Mouse (Mus musculus): ENCODE results near the gene Rpain.
A peak's percentile ranks its signal among the peaks of the same experiment; 100 is the strongest.

Gene Rpain

DNA sequence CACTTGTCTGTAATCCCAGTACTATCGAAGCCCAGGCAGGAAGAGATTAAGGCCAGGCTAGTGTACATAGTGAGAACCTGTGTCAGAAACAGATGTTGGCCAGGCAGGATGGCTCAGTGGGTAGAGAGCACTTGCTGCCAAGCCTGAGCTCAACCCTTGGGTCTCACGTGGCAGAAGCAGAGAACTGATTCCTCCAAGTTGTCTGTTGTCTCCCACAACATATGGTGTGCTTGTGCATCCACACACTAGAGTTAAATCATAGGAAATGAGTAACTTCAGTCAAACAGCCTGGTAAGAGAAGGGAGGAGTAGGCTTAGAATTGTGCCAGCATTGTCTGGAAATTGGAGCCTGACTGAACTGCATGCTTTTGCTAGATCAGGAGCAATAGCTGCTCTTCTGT is 5.2 kb downstream of the Rpain start:
- H3K27me3 ChIP-seq (ENCODE audit: control insufficient read depth, insufficient read depth, low read length, poor library complexity, severe bottlenecking) = no peaks in the 10 kb centered on the region
- H3K36me3 ChIP-seq (ENCODE audit: control insufficient read depth, insufficient read depth, low read length, poor library complexity, severe bottlenecking) = peaks cover 3% of the 10 kb centered on the region; the same call in 1 of the 2 replicates
- DNase-seq (ENCODE audit: low read depth, low spot score) = no peak

DNA sequence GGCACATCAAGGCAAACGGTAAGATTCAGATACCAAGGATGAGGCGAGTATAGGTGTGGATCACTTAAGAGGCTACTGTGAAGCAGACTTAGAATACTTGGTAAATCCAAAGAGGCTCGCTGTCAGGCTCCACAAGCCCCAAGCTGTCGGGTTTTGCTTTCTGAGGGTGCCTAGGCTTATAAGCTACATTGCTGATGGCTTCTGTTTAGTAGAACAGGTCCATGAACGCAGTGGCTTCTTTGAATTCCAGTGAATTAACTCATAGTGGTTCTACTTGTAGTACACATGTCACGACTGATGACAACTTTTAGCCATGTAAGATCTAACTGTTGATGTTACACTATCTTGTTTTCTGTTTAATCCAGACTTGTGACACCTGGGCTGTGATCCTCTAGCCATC is 7.3 kb downstream of the Rpain start:
- Histone ChIP-seq H3K27me3 (ENCODE audit: control insufficient read depth, insufficient read depth, low read length, poor library complexity, severe bottlenecking) (no peaks in the 10 kb centered on the region), H3K36me3 (ENCODE audit: control insufficient read depth, insufficient read depth, low read length, poor library complexity, severe bottlenecking) (peaks cover 3% of the 10 kb centered on the region; the same call in 1 of the 2 replicates)
- DNase-seq (ENCODE audit: low read depth, low spot score) = no peak

GRCm38 (mm10) chr11:70980232-70980631 is 10.2 kb downstream of the Rpain start:
- peaks cover 3% of the 10 kb centered on the region; the same call in 1 of the 2 replicates for H3K36me3 ChIP-seq (ENCODE audit: control insufficient read depth, insufficient read depth, low read length, poor library complexity, severe bottlenecking)
- H3K27me3 ChIP-seq (ENCODE audit: control insufficient read depth, insufficient read depth, low read length, poor library complexity, severe bottlenecking) = no peaks in the 10 kb centered on the region
- DNase-seq (ENCODE audit: low read depth, low spot score) = peak; percentile 16

- no peak for DNase-seq (ENCODE audit: low read depth, low spot score)
- H3K36me3 ChIP-seq (ENCODE audit: control insufficient read depth, insufficient read depth, low read length, poor library complexity, severe bottlenecking) = peaks cover 3% of the 10 kb centered on the region
Measured at GRCm38 (mm10) chr11:70980751-70981510, 10.9 kb downstream of the Rpain start.

DNA sequence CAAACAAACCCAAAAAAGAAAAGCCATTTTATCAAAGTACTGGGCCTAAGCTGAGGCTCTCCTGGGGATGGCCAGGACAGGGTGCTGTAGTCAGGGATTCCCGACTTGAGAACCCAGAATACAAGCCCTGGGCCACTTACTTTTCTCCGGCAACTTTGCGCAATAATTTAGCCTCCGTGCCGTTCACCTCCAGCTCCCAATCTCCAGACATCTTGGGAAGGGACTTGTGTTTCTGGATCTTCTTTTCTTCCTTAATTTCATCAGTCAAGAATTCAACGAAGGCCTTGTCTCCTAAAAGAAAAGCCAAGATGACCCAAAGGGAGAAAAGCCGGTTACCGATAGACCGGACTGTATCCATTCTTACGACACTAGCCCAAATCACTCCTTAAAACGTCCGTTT is 12.0 kb downstream of the Rpain start:
- Histone ChIP-seq H3K27me3 (ENCODE audit: control insufficient read depth, insufficient read depth, low read length, poor library complexity, severe bottlenecking) (no peaks in the 10 kb centered on the region), H3K36me3 (ENCODE audit: control insufficient read depth, insufficient read depth, low read length, poor library complexity, severe bottlenecking) (peaks cover 6% of the 10 kb centered on the region)
- DNase-seq (ENCODE audit: low read depth, low spot score) = no peak

More at GRCm38 (mm10) chr11:70980751-70981510, 10.9 kb downstream of the Rpain start:
- H3K27me3 ChIP-seq (ENCODE audit: control insufficient read depth, insufficient read depth, low read length, poor library complexity, severe bottlenecking) = no peaks in the 10 kb centered on the region

DNA sequence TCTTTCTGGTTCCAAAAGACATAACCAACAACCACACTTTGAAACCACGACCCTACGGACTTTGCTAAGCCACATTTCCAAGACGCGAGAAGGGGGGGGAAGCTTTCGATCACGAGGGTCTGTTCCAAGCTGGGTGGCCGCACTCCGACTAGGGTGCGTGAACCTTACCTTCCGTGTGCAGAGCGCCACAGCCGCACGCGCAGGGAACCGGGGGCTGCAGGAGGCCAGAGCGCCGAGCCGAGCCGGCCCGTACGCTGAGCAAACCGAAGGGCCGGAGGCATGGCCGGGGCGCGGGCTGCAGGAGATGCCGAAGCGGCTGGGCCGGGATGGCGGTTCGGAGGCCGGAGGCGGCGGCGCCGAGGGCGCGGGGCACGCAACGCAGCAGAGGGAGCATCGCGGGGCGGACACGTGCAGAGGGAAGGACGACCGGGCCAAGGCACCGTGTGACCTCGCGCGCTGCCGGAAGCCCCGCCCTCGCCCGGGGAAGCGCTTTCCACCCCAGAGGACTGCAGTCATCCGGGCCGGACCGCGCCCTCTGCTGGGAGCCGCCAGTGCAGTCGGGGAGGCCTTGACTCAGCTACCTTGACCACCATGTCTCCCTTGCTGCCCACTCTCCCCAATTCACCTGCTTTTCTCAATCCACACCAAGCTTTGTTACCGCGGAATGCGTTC is 12.7 kb downstream of the Rpain start, which contains the start of gene C1qbp:
C1qbp (minus strand) TSS at position 470 of the 672 bp plus-strand sequence.
- DNase-seq (ENCODE audit: low read depth, low spot score) = peak; percentile 94
- Histone ChIP-seq H3K27me3 (ENCODE audit: control insufficient read depth, insufficient read depth, low read length, poor library complexity, severe bottlenecking) (no peaks in the 10 kb centered on the region), H3K36me3 (ENCODE audit: control insufficient read depth, insufficient read depth, low read length, poor library complexity, severe bottlenecking) (peaks cover 6% of the 10 kb centered on the region)

DNA sequence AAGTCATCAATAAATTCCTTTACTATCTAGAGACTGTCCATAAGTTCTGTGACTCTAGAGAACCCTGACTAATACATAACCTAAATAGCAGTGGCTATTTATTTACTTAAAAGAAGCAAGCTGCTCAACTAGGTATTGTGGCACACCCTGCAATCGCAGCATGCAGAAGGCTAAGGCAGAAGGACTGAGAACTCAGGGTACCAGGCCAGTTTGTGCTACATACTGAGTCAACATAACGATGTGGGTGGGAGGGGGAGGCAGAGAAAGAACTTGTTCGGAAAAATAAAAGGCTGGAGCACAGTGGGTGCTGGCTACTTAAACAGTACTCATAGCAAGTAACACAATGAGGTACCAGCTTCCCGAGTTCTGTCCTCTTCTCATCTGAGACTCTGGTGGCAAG is 31.2 kb downstream of the Rpain start:
- no peaks in the 10 kb centered on the region; the same call in 1 of the 2 replicates for H3K36me3 ChIP-seq (ENCODE audit: control insufficient read depth, insufficient read depth, low read length, poor library complexity, severe bottlenecking)
- H3K27me3 ChIP-seq (ENCODE audit: control insufficient read depth, insufficient read depth, low read length, poor library complexity, severe bottlenecking) = no peaks in the 10 kb centered on the region
- DNase-seq (ENCODE audit: low read depth, low spot score) = no peak

DNA sequence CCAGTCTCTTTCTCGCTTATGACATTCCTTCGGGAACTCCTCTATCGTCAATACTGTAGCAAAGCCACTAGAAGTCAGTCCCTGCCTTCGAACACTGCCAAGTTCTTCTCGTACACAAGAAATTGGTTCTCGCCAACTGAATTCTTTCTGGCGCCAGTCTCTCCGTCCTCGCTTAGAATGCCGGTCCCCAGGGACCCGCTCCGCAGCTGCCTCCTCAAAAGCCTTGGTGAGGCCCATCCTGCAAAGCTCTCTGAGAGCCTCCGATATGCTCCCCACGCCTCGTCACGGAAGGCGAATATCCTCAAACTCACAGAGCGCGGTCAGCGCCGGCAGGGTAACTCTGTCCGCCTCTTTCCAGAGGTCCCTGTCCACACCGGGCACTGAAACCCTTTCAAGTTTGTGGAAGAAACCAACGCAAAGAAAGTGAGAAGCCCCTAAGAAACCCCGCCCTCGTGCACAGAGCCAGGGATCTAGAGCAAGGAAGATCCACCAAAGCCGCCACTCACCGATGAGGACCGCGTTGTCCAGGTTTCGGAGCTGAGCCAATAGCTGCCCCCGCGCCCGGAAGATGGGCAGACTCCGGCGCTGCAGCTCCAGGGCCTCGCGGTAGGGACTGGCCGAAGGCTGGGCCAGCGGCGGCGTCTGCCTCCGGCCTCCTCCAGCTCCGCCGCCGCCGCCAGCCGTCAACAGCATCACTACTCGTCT is 33.8 kb downstream of the Rpain start:
- Histone ChIP-seq H3K27me3 (ENCODE audit: control insufficient read depth, insufficient read depth, low read length, poor library complexity, severe bottlenecking) (no peaks in the 10 kb centered on the region), H3K36me3 (ENCODE audit: control insufficient read depth, insufficient read depth, low read length, poor library complexity, severe bottlenecking) (no peaks in the 10 kb centered on the region; the same call in 1 of the 2 replicates)
- peak; percentile 34 for DNase-seq (ENCODE audit: low read depth, low spot score)

DNA sequence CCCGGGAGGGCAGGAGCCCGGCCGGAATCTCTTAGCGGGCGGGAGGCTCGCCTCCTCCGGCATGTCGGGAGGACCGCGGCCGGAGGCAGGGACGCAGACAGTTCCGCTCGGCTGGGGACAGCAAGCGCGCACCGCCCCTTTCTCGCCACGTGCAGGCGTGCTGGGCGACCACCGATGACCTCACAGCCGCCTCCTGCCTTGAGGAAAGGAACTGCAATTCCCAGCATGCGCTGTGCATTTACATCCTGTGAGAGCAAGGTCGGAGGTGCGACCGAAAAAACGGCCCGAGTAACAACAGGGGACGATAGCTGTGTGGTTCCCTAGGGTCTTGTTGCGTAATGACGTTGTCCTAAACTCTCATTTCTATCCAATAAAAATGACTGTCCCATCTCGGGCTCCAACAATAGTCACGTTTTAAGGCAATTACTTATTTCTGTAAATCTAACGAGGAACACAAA is 34.3 kb downstream of the Rpain start, which contains the start of gene Dhx33:
Dhx33 (minus strand) TSS at position 122 of the 458 bp plus-strand sequence.
- peak; percentile 99 for DNase-seq (ENCODE audit: low read depth, low spot score)
- no peaks in the 10 kb centered on the region for H3K27me3 ChIP-seq (ENCODE audit: control insufficient read depth, insufficient read depth, low read length, poor library complexity, severe bottlenecking)
- H3K36me3 ChIP-seq (ENCODE audit: control insufficient read depth, insufficient read depth, low read length, poor library complexity, severe bottlenecking) = peaks cover 4% of the 10 kb centered on the region

DNA sequence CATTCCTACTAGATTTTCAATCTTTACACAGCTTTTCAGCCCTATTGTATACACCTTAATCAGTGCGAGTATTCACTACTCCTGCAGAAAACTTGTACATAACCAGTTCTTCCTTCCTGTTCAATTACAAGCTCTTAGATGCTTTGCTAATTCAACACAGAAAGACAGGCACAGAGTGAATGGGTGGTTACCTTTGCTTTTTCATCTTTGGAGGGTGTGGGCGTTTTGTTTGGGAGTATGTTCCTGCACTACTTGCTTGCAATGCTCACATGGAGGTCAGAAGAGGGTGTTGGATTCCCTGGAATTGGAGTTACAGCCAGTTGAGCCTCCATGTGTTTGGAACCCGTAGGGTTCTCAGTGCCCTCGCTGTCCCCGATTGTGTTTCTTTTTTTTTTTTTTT is 35.0 kb downstream of the Rpain start:
- DNase-seq (ENCODE audit: low read depth, low spot score) = peak; percentile 6
- Histone ChIP-seq H3K36me3 (ENCODE audit: control insufficient read depth, insufficient read depth, low read length, poor library complexity, severe bottlenecking) (peaks cover 4% of the 10 kb centered on the region), H3K27me3 (ENCODE audit: control insufficient read depth, insufficient read depth, low read length, poor library complexity, severe bottlenecking) (no peaks in the 10 kb centered on the region)

GRCm38 (mm10) chr11:71007026-71007425 is 37.0 kb downstream of the Rpain start:
- peaks cover 10% of the 10 kb centered on the region for H3K36me3 ChIP-seq (ENCODE audit: control insufficient read depth, insufficient read depth, low read length, poor library complexity, severe bottlenecking)
- no peak for DNase-seq (ENCODE audit: low read depth, low spot score)
- no peaks in the 10 kb centered on the region for H3K27me3 ChIP-seq (ENCODE audit: control insufficient read depth, insufficient read depth, low read length, poor library complexity, severe bottlenecking)

DNA sequence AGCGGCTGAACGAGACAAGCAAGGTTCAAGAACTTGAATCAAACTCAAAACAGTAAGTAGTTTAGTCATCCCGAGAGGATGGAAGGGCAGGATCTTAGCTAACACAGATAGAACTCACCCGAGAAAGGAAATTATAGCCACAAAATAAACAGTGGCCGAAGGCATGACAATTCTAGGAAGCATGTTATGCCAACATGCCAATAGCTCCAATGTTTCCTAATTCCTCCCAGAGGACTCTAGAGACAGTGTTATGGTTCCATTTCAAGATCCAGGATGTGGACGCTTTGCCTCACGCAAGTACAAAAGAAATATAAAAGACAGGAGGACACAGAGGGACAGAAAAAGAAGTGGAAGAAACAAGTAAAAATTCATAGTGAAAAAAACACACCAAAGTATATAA is 37.8 kb downstream of the Rpain start:
- Histone ChIP-seq H3K36me3 (ENCODE audit: control insufficient read depth, insufficient read depth, low read length, poor library complexity, severe bottlenecking) (peaks cover 12% of the 10 kb centered on the region), H3K27me3 (ENCODE audit: control insufficient read depth, insufficient read depth, low read length, poor library complexity, severe bottlenecking) (no peaks in the 10 kb centered on the region)
- DNase-seq (ENCODE audit: low read depth, low spot score) = no peak

DNA sequence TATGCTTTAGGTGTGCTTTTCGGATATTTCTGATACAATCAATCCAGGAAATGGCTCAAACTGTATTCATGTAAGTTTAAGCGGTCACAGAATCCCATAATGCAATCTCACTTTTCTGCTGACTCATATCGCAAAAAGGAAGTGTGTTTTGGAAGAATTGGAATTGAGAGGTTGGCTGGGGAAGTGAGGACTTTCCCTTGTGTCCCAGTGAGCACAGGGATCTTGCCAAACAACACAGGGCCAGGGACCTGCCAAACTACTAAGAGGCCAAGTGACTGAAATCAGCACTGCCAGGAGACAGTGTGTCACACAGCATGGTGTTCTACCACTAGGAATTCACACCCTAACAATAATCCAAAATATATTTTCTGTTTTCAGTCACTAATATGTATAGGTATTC is 38.3 kb downstream of the Rpain start:
- Histone ChIP-seq H3K36me3 (ENCODE audit: control insufficient read depth, insufficient read depth, low read length, poor library complexity, severe bottlenecking) (peaks cover 13% of the 10 kb centered on the region), H3K27me3 (ENCODE audit: control insufficient read depth, insufficient read depth, low read length, poor library complexity, severe bottlenecking) (no peaks in the 10 kb centered on the region)
- no peak for DNase-seq (ENCODE audit: low read depth, low spot score)

DNA sequence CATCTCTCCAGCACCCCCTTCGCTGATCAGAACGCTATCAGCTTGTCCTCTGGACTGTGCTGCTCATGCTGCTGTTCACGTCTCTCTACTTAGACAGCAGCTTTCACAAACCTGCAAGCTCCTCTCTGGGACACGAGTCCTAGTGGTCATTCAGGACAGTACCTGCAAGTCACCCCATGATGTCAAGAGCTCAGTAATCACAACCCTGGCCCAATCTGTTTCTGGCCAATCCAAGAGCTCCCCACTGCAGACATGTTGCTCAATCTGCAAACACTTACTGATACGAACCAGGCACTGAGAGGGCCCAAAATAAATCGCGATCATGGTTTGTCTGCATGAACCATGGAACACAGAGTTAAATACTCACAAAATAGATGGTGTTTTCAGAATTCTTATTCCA is 42.7 kb downstream of the Rpain start:
- DNase-seq (ENCODE audit: low read depth, low spot score) = no peak
- no peaks in the 10 kb centered on the region for H3K27me3 ChIP-seq (ENCODE audit: control insufficient read depth, insufficient read depth, low read length, poor library complexity, severe bottlenecking)
- H3K36me3 ChIP-seq (ENCODE audit: control insufficient read depth, insufficient read depth, low read length, poor library complexity, severe bottlenecking) = peaks cover 20% of the 10 kb centered on the region

GRCm38 (mm10) chr11:71017051-71017450 is 47.0 kb downstream of the Rpain start:
- H3K36me3 ChIP-seq (ENCODE audit: control insufficient read depth, insufficient read depth, low read length, poor library complexity, severe bottlenecking) = peaks cover 11% of the 10 kb centered on the region; the same call in 1 of the 2 replicates
- H3K27me3 ChIP-seq (ENCODE audit: control insufficient read depth, insufficient read depth, low read length, poor library complexity, severe bottlenecking) = no peaks in the 10 kb centered on the region

More at GRCm38 (mm10) chr11:71017051-71017450, 47.0 kb downstream of the Rpain start:
- DNase-seq (ENCODE audit: low read depth, low spot score) = no peak

Data from splenic B cell, adult 2 months (primary cell).